Mouse (Mus musculus) brain, embryonic 14.5 days (tissue): Measurements from ENCODE around the gene Itpkc.

Experiments
- CTCF ChIP-seq: fragments of 200-500 bp; IDR thresholded peaks from 2 replicates; pipeline ENCODE4 v1.5.1; 2012; ENCODE audit warnings: inconsistent platforms, mild to moderate bottlenecking, moderate library complexity, borderline replicate concordance; ENCODE audit not compliant: insufficient read depth, insufficient read length; ENCODE audit errors: extremely low read depth
- POLR2A ChIP-seq: fragments of 200-500 bp; IDR thresholded peaks from 2 replicates; pipeline ENCODE4 v1.6.1; 2012; ENCODE audit warnings: mild to moderate bottlenecking, inconsistent platforms, borderline replicate concordance; ENCODE audit not compliant: poor library complexity, insufficient read depth, insufficient read length, severe bottlenecking; ENCODE audit errors: extremely low read depth

- TF ChIP-seq CTCF = no peak
- TF ChIP-seq POLR2A = no peak
These were observed 3.4 kb upstream of the Itpkc start for GRCm38 (mm10) chr7:27231693-27232331.
